Mouse (Mus musculus) retina, postnatal 7 days (tissue): ENCODE data around the gene Slc18a3.

Source experiments
- DNase-seq: peaks from one replicate; pipeline ENCODE4 v3.0.0-alpha.2; 2012; ENCODE audit warnings: low read depth, low spot score

The Slc18a3 gene

GRCm38 (mm10) chr14:32464601-32465505 lies at the start of gene Slc18a3:
Slc18a3 (minus strand) TSS chr14:32464850.
- DNase-seq, result no peak

- DNase-seq, result peak; percentile 92
Observed at GRCm38 (mm10) chr14:32513336-32514032, 48.8 kb upstream of the Slc18a3 start, which contains the start of gene Ercc6. Ercc6 (plus strand) TSS chr14:32513521.

DNA sequence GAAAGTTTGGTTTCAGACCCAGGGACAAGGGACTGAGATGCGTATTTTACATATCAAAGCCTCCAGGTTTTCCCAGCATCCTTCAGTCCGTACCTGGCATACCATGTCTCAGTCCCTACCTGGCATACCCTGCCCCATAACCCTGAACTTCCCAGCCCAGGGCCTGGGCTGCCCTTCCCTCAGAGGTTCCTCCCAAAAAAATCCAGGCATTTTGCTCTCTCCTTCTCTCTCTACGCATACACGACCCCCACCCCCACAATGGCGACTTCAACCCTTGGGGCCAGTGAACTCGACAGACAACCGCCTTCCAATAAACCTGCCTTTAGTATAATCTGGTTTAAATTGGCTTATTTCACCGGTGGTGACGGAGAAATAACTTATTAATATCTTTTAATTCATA lies 48.3 kb upstream of the Slc18a3 start:
- no peak for DNase-seq

- DNase-seq, result no peak
Observed at GRCm38 (mm10) chr14:32509443-32509961, 44.9 kb upstream of the Slc18a3 start.

GRCm38 (mm10) chr14:32508105-32508835 lies 43.6 kb upstream of the Slc18a3 start:
- DNase-seq, result no peak

DNA sequence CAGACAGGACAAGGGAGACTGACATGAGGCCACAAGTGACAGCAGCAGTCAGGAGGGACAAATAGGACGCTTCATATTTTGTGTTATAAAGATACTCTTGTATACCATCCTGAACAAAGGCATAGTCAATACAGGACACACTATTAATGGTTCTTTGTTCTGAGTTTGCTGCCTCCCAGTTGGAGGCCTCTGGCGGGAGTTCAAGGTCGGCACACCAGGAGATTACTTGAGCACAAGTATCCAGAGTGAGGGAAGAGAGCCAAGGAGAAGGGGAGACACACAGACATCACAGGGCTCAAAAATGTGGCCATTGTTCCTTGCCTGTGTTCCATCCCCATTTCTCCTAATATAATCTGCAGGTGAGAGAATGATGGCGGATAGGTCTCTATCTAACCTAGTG lies 42.6 kb upstream of the Slc18a3 start:
- no peak for DNase-seq

DNA sequence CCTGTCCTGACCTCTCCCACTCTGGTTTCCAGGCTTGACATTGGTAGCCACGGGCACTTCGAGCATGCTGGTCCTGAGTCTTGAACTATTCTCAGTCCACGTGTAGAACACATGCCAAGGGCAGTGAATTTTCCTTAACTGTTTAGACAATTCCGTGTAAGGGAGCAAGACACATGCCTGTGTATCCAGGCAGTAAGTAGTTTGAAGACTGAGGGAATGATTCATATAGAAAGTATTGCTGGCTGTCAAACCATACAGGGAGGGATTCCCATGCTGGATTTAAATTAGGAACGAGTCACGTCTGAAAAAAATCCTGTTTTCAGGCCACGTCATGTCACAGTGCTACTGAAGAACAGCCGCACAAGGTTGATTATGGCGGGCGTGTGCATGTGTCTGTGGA lies 41.7 kb upstream of the Slc18a3 start:
- no peak for DNase-seq

DNA sequence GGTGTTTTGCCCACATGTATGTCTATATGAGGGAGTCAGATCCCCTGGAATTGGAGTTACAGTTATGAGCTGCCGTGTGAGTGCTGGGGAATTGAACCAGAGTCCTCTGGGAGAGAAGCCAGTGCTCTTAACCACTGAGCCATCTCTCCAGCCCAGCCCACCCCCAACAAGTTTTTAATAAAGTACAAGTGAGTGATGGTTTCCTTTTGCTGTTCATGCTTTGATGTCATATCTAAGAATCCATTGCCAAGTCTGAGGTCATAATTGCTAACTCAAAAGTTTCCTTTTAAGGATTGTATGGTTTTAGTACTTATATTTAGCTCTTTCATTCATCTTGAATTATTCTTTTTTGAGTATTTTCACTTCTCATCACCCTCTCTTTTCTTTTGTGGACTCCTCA lies 39.2 kb upstream of the Slc18a3 start:
- DNase-seq, result no peak

DNA sequence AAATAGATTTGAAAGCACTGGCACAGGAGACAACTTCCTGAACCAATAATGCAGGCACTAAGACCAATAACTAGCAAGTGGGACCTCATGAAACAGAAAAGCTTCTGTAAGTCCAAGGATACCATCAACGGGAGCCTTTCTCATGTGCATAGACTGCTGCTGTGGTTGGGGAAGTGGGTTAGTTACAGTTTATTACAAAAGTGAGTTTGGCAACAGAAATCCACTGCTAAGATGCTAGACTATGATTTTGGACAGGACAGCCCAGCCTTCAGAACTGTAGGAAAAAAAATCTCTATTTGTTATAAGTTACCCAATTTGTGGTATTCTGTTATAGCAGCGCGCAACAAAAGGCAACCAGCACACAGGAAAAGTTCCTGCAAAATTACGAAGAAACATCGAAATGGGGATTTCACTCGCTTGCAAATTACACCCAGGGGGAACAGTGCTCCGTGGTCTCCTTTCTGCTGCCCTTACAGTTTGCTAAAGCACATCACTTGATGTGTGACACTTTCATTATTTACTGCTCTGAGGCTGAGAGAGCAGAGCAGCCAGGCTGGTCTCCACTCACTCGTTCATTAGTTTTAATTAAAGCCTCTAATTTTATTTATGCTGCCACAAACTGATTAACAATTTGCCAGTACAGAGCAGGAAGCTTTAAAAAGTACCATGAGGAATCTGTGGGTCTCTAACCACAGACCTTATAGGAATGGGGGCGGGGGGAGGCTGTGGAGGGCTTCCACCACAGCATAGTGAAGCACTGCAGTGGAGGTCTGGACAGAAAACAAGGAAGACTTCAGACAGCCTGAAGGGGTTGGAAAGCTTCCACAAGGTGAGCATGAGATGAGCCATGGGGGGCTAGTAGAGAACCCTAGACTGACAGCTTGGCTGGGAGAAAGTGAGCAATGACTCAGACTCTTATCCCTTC lies 38.4 kb upstream of the Slc18a3 start:
- no peak for DNase-seq

- no peak for DNase-seq
Observed at GRCm38 (mm10) chr14:32501303-32501702, 36.7 kb upstream of the Slc18a3 start.

DNA sequence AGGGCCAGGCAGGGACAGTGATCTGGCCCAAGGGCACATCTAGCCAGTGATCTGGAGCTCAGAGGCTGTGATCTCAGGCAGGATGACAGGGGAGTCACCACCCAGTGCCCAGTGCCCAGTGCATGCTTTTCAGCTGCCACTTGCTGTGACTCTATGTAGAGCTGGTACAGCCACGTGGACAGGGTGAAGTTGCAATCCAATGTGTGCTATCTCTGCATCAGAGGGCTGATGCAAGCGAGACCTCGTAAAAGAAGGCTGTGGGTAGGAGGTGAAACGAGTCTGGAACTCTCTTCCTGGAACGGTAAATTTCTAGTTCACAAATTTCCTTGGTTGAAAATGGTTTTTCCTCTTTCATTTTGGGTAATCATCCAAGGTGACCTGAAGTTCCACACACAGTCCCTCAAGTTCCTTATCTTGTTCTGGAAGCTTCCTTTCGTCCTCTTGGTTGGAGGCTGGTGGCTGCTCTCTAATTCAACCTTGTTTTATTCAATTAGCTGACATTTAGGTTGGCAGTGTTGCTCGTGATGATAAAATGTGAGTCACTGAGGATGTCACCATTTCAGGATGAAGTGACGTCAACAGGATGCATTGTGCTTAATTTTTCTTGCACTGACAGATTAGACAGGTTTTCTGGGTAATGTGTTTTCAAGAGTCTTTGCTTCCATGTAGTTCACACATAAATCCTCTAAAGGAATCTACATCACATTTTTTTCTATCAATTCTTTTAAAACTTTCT lies 31.6 kb upstream of the Slc18a3 start:
- DNase-seq, result no peak

GRCm38 (mm10) chr14:32492521-32492920 lies 27.9 kb upstream of the Slc18a3 start:
- DNase-seq, result no peak

GRCm38 (mm10) chr14:32482061-32482460 lies 17.4 kb upstream of the Slc18a3 start:
- peak; percentile 39 for DNase-seq

DNA sequence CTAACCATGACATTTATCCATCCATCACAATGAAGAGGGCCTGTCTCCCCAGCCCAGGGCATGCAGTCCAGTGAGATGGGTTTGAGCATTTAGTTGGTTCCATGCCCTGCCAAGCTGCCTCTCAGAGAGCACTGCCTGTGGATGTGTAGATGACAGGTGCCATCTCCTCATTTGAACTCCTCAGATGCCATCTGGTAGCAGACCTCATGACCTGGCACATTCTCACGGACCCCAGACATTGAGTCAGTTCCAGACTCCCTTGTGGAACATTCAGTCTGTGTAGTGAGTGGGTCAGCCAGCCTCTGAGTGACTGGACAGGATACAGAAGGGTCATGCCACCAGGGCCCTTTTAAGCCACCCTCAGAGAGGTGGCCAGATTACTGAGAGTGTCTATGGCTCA lies 12.9 kb upstream of the Slc18a3 start:
- DNase-seq, result no peak

DNA sequence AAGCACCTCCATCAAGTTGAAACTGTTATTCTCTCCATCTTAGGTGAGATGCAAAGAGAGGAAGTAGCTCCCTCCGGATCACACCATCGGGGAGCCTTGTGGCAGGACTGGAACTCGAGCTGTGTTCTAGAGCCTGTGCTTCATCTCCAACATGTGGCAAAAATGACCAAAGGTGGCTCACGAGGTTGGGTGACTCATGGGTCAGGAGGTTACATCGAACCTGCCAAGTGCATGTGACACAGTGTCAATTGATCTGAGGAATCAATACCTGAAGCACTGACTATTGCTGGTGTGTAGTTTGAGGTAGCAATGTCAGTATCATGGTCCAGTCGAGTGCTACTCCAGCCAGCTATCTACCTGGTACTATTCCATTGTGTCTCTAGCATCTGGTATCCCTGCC lies 11.9 kb upstream of the Slc18a3 start:
- DNase-seq, result no peak

- DNase-seq, result peak; percentile 56
Observed at GRCm38 (mm10) chr14:32472996-32473395, 8.3 kb upstream of the Slc18a3 start.

GRCm38 (mm10) chr14:32467606-32468005 lies 3.0 kb upstream of the Slc18a3 start:
- DNase-seq, result no peak

- no peak for DNase-seq
Observed at GRCm38 (mm10) chr14:32465889-32466288, 1.2 kb upstream of the Slc18a3 start, which contains the start of gene Chat. Chat (minus strand) TSS chr14:32465989.

DNA sequence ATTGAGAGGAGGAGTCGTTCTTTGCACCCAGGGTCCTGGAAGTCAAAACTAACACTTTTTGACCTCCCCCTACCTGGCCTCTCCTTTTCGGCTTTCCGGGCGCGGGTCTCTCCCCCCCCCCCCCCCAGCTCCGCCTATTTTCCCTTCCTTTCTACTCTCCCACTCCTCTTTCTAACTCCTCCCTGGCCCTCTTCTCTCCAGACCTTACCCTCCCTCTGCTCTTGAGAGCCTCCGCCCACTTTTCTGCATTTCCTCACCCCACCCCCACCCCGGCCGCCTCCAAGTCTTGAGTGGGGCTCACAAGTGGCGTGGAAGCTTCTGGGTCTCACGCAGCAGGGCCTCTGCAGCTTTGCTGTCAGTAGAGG lies 838 bp upstream of the Slc18a3 start:
- DNase-seq, result no peak
